Mouse (Mus musculus) adrenal gland, adult 18-20 months (tissue): ENCODE measurements around the gene Bud23. TPM values are rescaled to one million over a fixed set of nuclear protein-coding genes. Genes with fewer than 3 reads are reported as not detected.
"Not testable (repeated sequence)": the region's sequence is repeated elsewhere in the genome, so short reads cannot be mapped to it uniquely, and the experiment has no call there.

Experiments used
- DNase-seq, 2 experiments: peaks; one replicate each; pipeline ENCODE4 v3.0.0; 2021 to 2022; ENCODE audit warnings: low spot score in 2 of 2
- total RNA-seq, 2 experiments: library from RNA; stranded (reverse); gene quantifications; 1 replicate in 1 of 2; 2 replicates in 1 of 2; pipeline ENCODE4 v1.2.3; 2021

Bud23 gene
- total RNA-seq, 2 experiments from 2014 or later: 45.7 to 55.0 TPM

DNA sequence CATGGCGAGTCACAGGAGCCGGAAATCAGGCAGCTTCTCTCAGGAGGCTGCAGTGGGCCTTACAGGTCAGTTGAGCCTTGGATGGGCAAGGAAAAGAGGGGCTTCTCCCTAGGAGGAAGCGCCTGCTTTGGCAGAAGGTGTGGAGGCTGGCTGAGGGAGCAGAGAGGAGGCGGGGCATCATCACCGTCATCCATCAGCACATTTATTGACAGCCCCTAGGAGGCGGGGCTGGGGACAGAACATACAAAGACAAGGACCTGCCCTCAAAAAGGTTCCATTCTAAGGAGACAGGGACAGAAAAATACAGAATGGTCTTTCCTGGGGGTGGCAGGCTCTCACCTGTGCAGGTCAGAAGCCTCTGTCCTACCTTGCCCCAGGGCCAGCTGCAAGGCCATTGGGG lies 8.0 kb upstream of the Bud23 start:
- DNase-seq: no peak

DNA sequence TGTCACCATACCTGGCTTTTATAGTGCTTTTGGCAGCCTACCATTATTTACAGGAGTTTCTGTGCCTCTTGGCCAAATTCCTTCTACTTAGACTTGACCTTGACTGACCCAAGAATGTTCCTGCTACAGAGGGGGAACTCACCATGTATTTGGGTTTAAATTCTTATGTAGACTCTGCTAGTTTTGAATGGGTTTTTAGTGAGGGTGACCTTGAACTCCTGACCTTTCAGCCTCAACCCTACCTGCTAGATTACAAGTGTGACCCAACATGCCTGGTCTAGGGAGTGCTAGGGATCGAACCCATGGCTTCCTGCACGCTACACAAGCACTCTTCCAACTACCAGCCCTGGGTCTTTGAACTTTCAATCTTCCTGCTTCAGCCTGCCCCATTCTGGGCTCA lies 7.3 kb upstream of the Bud23 start:
- no peak for DNase-seq

DNA sequence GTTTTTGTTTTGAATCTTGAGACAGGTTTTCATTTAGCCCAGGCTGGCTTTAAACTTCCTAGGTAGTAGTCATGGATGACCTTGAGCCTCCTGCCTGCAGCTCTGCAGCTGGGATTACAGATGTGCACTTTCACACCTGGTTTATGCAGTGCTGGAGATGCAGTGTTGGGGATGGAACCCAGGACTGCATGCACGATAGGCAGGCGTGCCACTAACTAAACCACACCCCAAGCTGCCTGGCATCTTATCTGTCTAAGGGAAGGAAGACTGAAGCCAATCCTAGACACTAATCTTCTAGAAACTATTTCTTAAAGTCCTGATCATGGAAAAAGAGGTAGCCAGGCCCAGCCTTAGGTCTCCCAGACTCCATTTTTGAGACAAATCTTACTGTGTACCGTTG lies 5.7 kb upstream of the Bud23 start:
- no peak for DNase-seq

DNA sequence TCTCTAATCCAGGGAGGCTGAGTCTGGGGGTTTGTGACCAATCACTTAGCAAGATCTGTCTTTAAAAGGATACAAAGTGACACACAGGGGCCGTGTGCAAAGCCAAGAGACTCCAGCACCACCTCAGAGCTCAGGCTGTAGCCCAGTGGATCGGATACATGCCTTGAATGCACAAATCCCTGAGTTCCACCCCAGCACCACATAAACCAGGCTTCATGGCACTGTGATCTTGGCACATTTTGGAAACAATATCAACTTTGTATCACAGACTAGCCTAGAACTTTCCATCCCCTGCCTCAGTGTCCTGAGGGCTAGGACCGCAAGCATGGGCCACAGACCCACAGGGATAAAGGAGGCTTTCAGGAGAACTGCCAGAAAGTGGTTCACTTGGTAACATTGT lies 1.2 kb upstream of the Bud23 start:
- DNase-seq: no peak

DNA sequence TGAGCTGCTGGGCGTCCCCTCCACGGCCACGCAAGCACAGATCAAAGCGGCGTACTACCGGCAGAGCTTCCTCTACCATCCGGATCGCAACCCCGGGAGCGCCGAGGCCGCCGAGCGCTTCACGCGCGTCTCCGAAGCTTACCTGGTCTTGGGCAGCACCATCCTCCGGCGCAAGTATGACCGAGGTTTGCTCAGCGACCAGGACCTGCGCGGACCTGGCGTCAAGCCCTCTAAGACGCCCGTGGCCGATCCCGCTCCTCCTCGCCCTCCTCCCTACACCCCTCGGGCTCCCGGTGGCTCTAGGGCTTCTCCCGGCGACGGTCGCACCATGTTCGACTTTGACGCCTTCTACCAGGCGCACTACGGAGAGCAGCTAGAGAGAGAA lies 385 bp downstream of the Bud23 start:
- no peak for DNase-seq

DNA sequence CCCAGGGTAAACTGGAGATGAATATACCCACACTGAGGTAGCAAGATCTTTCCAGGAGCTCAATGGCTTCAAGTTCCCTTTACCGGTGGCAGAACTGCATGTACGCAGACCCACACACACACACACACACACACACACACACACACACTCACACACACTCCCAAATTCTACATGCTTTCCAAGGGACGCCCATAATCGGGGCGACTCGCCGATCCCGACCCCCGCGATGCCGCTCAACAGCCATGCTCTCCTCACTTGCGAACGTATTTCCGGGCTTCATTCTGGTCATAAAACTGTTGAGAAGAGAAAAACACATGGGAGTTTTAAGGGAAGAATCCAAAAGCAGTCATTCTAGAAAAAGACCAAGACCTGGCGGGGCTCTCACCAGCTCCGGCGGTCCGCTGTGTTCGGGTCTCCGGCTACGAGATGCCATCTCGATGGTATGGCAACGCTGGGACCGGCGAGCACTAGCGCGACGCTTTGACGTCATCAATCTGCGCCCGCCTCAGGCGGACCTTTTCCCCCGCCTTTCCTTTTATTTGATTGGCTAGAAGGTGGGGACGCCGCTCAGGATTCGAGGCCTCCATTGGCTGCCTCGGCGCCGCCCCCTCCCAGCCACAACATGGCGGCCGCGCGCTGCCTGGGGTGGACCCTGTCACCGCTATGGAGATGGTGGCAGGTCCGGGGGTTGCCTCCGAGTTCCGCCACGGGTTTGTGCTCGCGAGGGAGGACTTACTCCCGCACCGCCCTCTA lies 954 bp downstream of the Bud23 start, which contains the start of gene Dnajc30:
Gene Dnajc30, plus strand, starts transcription at position 574 of the 753 bp plus-strand sequence.
- peak; percentile 96 to 97 for DNase-seq

DNA sequence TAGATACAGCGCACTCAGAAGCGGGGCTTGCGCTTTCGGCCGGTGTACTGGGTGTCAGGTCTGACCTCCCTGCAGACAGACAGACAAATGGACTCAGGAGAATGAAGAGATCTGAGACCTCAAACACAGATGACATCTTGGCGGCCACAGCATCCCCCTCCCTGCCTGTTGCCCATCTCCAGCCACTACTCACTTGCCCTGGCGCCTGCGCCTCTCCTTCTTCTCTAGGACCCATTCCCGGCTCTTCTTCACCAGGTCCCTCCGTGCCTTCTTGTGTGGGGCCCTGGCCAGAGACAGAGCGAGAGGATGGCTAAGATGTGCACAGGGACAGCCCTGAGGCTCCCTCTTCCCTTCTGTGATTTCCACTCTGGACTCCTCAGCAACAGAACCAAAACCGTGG lies 11.4 kb downstream of the Bud23 start:
- DNase-seq: no peak

DNA sequence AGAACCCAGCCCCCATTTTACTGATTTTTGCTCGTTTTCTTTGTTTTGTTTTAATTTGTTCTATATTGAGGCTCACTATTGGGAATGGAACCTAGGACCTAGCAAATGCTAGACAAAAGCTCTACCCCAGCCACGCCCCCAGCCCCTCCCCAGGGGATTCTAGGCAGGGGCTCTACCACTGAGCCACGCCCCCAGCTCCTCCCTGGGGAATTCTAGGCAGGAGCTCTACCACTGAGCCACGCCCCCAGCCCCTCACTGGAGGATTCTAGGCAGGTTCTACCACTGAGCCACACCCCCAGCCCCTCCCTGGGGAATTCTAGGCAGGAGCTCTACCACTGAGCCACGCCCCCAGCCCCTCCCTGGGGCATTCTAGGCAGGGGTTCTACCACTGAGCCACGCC lies 15.5 kb downstream of the Bud23 start:
- not testable (repeated sequence) for DNase-seq

DNA sequence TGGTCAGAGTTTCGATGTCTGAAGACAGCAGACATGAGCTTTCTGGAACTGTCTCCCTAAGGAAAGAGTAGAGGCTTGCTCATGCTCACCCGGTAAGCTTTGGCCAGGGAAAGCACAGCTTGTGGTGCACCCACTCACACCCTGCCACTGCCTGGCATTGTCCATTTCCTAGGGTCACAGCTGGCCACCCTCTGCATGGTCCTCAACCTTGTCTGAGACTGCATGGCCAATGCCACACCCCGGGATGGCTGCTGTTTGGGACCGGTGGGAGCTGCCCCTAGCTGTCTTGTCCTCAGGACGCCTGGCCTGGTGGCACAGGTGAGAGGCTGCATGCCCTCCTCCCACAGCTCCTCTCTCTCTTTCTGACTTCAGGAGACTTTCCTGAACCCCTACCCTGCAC lies 16.2 kb downstream of the Bud23 start:
- DNase-seq: no peak

DNA sequence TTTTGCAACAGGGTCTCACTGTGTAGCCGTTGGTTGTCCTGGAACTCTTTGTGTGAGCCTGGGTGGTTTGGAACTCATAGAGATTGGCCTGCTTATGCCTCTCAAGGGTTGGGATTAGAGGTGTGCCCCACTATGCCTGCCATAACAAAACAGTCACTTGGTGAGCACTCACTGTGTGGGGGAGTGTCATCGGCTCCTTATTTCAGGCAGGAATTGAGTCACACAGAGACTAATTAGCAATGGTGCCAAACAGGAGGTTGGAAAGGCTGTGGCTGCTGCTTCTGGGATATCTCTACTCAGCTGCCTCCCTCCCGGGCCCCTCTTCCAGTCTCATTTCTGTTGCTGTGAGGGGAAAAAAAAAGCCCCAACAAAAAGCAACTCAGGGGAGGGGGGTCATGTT lies 20.2 kb downstream of the Bud23 start:
- DNase-seq: no peak

DNA sequence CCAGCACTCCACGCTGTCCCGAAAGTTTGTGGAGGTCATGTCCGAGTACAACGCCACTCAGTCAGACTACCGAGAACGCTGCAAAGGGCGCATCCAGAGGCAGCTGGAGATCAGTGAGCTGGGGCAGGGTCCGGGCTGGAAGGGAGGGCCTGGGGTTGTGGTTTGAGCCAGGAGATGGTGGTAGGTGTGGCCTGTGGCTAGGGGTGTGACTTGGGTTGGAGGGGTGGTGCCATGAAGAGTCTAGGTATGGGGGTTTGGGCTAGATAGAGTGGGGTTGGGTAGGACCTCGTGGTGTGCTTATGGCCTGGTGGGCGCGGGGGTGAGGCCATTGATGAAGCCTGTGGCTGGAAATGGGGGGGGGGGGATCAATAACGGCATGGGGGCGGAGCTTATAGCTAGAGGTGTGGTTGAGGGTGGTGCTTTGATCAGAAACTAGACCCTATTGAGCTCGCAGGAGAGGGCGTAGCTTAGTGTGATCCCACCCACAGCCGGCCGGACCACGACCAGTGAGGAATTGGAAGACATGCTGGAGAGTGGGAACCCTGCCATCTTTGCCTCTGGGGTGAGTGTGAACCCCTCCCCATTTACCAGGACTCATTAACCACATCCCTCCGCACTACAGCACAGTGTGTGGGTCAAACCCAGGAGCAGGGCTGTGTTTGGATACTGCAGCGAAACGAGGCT lies 22.5 kb downstream of the Bud23 start:
- DNase-seq: no peak

DNA sequence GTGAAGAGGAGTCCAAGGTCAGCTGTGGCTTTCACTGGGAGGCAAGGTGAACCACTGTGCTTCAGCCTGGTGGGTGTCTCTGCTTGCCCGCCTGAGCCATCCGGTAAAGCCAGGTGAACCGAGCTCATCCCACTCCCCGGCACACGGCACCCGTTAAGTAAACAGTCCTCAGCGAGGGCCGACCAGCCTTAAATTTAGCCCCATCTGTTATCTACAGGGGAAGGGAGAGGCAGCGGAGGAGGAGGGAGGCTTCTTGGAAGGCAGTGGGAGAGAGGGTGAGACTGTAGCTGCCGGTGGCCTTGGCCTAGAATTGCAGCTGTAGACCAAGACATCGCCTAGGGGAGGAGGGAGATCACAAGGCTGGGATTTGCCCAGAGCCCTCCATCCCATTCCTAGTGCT lies 24.0 kb downstream of the Bud23 start:
- DNase-seq: peak in 1 of 2 experiments; percentile 48

DNA sequence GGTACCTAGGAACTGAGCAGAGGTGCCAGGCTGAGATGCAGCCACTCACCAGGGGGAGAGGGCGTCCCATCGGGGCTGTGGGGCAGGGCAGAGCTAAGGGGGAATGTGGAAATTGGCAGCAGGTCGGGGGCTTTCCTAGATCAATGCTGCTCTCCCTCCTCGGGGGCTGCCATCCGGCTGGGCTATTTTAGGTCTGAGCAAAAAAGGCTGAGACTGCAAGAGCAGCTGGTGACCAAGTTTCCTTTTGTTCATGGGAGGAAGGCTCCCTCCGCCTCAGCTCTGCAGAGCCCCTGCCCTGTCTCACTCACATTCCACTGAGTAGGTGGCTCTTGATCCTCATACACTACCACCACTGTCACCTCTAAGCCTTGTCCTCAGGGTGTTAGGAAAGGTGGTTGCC lies 24.7 kb downstream of the Bud23 start:
- DNase-seq: no peak

DNA sequence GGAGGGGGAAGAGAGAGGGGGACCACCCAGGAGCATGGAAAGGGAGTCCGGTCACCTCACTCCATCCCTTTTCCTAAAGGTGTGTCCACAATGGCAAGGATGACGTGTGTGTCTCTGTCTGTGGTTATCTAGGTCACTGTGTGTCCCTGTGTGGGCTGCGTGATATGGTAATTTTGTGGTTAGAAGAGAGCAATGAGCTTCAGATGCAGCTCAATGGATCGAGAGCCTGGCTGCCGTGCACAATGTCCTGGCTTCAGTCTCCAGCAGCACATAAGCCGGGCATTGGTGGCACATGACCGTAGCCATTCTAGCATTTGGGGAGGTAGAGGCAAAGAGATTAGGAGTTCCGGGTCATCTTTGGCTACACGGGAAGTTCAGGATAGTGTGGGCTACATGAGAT lies 25.2 kb downstream of the Bud23 start:
- DNase-seq: no peak

DNA sequence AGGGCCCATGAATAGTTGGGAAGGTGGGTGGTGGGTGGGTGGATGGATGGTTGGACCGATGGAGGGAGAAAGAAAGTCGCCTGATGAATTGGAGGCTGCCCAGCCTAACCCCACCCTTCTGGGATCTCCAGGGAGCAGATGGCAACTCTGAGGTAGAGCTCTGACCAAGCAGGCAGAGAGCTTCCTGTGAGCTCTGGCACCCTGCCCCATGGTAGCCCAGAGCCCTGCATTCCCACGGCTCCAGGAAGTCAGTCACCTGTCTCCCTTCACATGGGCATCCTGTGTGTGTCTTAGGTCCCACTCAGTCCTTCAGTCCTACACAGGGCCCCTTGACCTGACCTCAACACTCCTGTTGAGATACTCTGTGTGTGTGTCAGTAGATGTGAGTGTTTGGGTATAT lies 26.8 kb downstream of the Bud23 start:
- no peak for DNase-seq

DNA sequence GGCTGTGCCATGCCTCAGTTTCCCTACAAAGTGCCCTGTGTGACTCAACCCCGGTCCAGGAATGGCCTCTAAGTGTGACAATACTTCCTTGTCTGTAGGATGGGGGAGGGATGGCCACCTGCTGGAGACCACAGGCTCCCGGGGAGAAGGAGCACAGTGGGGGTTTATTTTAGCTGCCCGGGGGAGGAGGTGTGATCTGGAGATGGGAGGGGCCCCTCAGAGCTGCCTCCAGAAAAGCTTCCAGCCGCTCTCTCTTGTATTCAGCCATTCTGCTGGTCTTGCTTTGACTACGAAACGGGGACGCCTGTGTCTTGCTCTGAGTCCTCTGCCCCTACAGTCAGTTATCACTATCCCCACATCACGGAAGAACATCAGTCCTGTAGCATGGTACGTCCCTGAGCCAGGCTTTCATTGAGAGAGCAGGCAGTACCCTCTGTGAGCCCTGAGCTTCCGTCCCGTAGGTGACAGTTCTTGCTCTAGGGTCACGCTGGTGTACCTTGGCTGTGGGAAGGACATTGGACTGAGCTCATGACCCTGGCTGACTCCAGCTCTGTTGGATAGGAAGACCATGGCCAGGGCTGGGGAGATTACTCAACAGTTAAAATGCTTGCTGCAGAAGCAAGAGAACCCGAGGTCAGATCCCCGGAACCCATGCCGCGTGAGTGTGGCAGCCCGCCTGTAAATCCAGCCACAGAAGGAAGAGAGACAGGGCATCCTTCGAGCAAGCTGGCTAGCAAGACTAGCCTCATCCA lies 29.0 kb downstream of the Bud23 start:
- DNase-seq: no peak

DNA sequence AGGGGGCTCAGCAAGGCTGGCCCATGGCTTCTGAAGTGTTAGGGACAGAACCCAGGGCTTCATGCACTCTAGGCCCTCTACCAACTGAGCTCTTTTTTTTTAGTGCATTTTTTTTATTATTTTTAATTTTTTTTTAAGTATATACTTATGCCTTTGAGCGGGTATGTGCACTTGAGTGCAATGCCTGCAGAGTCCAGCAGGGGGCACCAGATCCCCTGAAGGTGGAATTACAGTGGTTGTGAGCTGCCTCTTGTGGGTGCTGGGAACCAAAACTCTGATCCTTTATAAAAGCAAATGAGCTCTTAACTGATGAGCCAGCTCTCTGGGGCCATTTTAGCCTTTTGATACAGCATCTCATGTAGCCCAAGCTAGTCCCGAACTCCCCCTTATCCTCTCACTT lies 30.2 kb downstream of the Bud23 start:
- DNase-seq: no peak

DNA sequence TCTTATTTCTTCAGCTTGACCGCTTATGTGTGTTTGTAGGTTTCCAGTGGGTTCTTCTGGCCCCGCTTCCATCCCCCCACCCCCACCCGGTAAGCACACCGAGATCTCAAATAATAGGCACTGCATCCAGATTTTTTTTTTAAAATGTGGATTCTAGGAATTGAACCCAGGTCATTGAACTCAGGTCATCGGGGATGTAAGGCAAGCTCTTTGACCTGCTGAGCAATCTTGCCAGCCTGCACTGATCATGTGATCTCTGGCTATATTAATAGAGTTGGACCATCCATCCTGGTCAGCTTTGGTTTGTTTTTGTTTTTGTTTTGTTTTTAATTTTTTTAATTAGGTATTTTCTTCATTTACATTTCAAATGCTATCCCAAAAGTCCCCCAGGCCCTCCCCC lies 32.2 kb downstream of the Bud23 start:
- DNase-seq: no peak

DNA sequence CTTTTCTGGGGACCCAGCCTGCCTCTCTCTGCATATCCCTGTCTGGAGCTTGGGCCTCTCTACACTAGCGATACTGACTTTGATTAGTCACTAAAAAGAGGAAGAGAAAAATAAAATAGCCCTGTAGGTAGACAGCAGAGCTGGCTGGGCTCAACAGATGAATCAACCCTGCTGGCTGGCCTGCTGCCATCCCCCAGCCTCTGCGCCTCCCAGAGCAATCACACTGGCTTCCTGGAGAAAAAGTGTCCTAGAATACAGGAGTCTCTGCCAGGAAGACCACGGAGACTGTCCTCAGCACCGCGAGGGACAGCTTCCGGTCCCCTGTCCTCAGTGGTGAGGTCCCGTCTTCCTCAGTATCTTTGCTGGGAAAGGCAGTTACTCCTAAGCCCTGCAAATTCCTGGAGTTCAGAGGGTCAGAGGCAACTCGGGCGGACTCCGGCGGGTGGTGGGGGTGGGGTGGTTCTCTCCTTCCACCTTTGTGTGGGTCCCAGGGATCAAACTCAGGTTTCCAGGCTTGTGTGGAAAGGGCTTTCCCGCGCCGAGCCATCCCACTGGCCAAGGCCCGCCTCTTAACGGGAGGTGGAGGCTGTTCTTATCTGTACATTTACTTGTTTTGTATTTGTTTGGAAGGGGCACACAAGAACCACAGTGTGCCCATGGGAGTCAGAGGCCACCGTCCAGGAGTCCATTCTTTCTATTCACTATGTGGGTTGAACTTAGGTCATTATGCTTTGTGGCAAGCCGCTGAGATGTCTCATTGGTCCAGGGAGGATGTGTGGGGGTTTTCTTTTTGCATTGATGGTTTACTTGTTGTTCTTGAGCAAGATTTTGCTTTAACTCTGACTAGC lies 35.5 kb downstream of the Bud23 start:
- peak; percentile 65 to 69 for DNase-seq

DNA sequence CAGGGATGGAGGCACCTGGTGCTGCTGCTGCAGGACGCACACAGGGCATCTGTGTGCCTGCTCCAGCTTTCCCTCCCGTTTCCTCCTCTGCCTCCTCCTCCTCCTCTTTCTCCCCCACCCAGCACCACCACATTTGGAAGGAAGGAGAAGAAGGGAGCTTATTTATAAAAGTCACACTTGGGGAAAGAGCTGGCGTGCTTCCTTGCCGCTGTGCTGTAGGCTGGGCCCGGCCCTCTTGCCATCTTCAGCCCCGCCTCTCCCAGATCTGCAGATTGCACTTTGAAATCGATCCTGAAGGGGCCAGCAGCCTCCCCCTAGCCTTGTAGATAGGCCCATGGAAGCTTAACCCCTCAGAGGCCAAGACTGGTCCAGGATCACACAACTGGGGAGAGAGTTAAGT lies 38.9 kb downstream of the Bud23 start:
- DNase-seq: no peak

DNA sequence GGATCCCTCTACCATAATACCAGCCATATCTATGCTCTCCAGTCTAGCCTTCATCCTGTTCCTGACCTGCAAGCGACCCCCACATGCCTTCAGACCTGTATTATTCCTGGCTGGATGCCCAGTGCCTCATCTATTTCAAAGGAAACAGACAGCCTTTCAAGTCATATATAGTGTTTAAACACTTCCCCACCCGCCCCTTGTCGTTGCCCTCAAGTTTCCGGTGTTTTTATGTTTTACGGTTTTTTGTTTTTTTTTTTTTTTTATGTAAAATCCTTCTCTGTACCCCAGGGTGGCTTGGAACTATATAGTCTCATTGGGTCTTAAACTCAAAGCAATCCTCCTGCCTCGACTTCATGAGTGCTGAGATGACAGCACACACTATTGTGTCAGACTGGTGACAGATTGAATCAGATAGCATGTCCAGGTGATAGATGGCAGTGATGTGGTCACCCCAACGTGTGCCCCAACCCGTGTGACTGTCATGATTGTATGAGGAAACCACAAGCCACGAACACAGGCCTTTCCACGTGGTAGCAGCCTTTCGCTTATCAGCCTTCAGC lies 40.0 kb downstream of the Bud23 start:
- no peak for DNase-seq
